In genomic region chr7:97766406-97767166, GRCm38 (mm10) we compare ENCODE assay signal across 23 mouse cellular contexts. TPM values are rescaled to one million over a fixed set of nuclear protein-coding genes. Genes with fewer than 3 reads are reported as not detected.
DNase-seq lines count a peak whose midpoint lies in the region; ATAC-seq and TF ChIP-seq lines count a peak whose summit lies in the region.
"Had no signal": no experiment of that assay in that cellular context is flagged by ENCODE, and none has a peak within 500 bp of the region (broad histone marks: within the 10 kb centered on the region; RNA-seq: fewer than 3 reads in every experiment).

No protein-coding gene starts in this region.

- no peaks in the 10 kb centered on the region for H3K36me3 ChIP-seq in kidney, embryonic 16.5 days (ENCODE audit: insufficient read depth, low read length)
- H3K36me3 ChIP-seq in myocyte (ENCODE audit: control insufficient read depth, insufficient read depth): no peaks in the 10 kb centered on the region
- H3K36me3 ChIP-seq: embryonic facial prominence, embryonic 15.5 days; heart, embryonic 13.5 days; kidney, embryonic 15.5 days; neural tube, embryonic 15.5 days had no signal

- no peaks in the 10 kb centered on the region for H3K27me3 ChIP-seq in kidney, embryonic 16.5 days (ENCODE audit: insufficient read depth, low read length)
- H3K27me3 ChIP-seq in myocyte (ENCODE audit: control insufficient read depth, insufficient read depth, insufficient read length): no peaks in the 10 kb centered on the region
- H3K27me3 ChIP-seq: embryonic facial prominence, embryonic 15.5 days; heart, embryonic 13.5 days; kidney, embryonic 15.5 days; neural tube, embryonic 15.5 days had no signal

- no peaks in the 10 kb centered on the region for H3K4me1 ChIP-seq in kidney, embryonic 16.5 days (ENCODE audit: insufficient read depth, low read length)
- H3K4me1 ChIP-seq: embryonic facial prominence, embryonic 15.5 days; heart, embryonic 13.5 days; kidney, embryonic 15.5 days; neural tube, embryonic 15.5 days had no signal

- WGBS in kidney, embryonic 16.5 days: 71% methylated on average over 9 of the region's 9 CpGs

- no peak overlapping the region for H3ac ChIP-seq in myocyte (ENCODE audit: control insufficient read depth, insufficient read length)

- H3K4me2 ChIP-seq in kidney, embryonic 16.5 days (replicated peaks; ENCODE audit: low read depth, low read length): no peak overlapping the region
- H3K4me2 ChIP-seq in myocyte (ENCODE audit: low read depth): peak overlapping the region; percentile 66
- H3K4me2 ChIP-seq: embryonic facial prominence, embryonic 15.5 days; heart, embryonic 13.5 days; kidney, embryonic 15.5 days; neural tube, embryonic 15.5 days had no signal

- no peaks in the 10 kb centered on the region for H3K9me3 ChIP-seq in kidney, embryonic 16.5 days (ENCODE audit: low read length)
- H3K9me3 ChIP-seq: embryonic facial prominence, embryonic 15.5 days; heart, embryonic 13.5 days; kidney, embryonic 15.5 days; neural tube, embryonic 15.5 days had no signal

- intact Hi-C loops in left cerebral cortex, postnatal 4 days (cut with DNase I): no loop called here

- peak; percentile 56 for DNase-seq in kidney, adult 9 months
- peak; percentile 46 for DNase-seq in 416B (ENCODE audit: low read depth)
- no peak for DNase-seq in left cerebral cortex, postnatal 4 days
- DNase-seq in urinary bladder, postnatal 25 days (ENCODE audit: low spot score): no peak
- DNase-seq: adrenal gland, postnatal 10 days; cerebellum, adult 18-20 months; cerebellum, postnatal 25 days; gastrocnemius, adult 2 months; heart, postnatal 36 days; midbrain, embryonic 14.5 days; right cerebral cortex, postnatal 25 days; thymus, postnatal 14 days had no signal

- no peak overlapping the region for H3K4me3 ChIP-seq in kidney, embryonic 16.5 days (ENCODE audit: low read length)
- no peak overlapping the region for H3K4me3 ChIP-seq in myocyte
- H3K4me3 ChIP-seq: embryonic facial prominence, embryonic 15.5 days; gastrocnemius, adult 2 months; heart, embryonic 13.5 days; kidney, embryonic 15.5 days; layer of hippocampus, adult 2 months; neural tube, embryonic 15.5 days had no signal

- peak; percentile 36 for TF ChIP-seq POLR2A in myocyte (IDR thresholded peaks at IDR 0.05; ENCODE audit: insufficient read length, low read depth)

- H3K9ac ChIP-seq in kidney, embryonic 16.5 days (replicated peaks; ENCODE audit: low read length): no peak overlapping the region
- H3K9ac ChIP-seq: embryonic facial prominence, embryonic 15.5 days; heart, embryonic 13.5 days; kidney, embryonic 15.5 days; neural tube, embryonic 15.5 days had no signal

- no peaks in the 10 kb centered on the region for H3K79me2 ChIP-seq in myocyte (ENCODE audit: control insufficient read depth, insufficient read depth)

- H3K27ac ChIP-seq in kidney, embryonic 16.5 days (ENCODE audit: low read length): no peak overlapping the region
- H3K27ac ChIP-seq: embryonic facial prominence, embryonic 15.5 days; gastrocnemius, adult 2 months; heart, embryonic 13.5 days; kidney, embryonic 15.5 days; layer of hippocampus, adult 2 months; neural tube, embryonic 15.5 days had no signal

- no peak for ATAC-seq in kidney, embryonic 16.5 days (ENCODE audit: low FRiP score, low TSS enrichment)
- ATAC-seq in granulocyte monocyte progenitor cell, adult 5-6 weeks (replicated peaks; ENCODE audit: poor library complexity, severe bottlenecking): peak; percentile 14; the same call in 1 of the 2 replicates
- ATAC-seq in cerebellum, adult (ENCODE audit: insufficient number of reproducible peaks, low FRiP score, low TSS enrichment): no peak
- ATAC-seq: activated CD4-positive, CD25-positive, alpha-beta regulatory T cell, adult 4 months; hindbrain, embryonic 16.5 days had no signal

TF ChIP-seq in myocyte, 11 proteins besides CTCF, POLR2A, EP300 and RAD21:
- TF ChIP-seq E2F4 (IDR thresholded peaks at IDR 0.05; ENCODE audit: insufficient read depth) (no peak), USF1 (IDR thresholded peaks at IDR 0.05; ENCODE audit: low read depth) (peak; percentile 13), MYOD1 (IDR thresholded peaks at IDR 0.05; ENCODE audit: control insufficient read depth in 1 of 3, insufficient read length in 2 of 3, low read depth in 2 of 3) (no peak), POLR2AphosphoS2 (IDR thresholded peaks at IDR 0.05; ENCODE audit: insufficient read length, low read depth) (no peak), REST (IDR thresholded peaks at IDR 0.05; ENCODE audit: insufficient read depth, insufficient read length) (no peak), MAX (IDR thresholded peaks at IDR 0.05; ENCODE audit: low read depth) (no peak), CEBPB (IDR thresholded peaks at IDR 0.05; ENCODE audit: insufficient read depth, poor library complexity, severe bottlenecking) (no peak), SRF (IDR thresholded peaks at IDR 0.05; ENCODE audit: control insufficient read depth, insufficient read length, low read depth) (no peak)

RNA-seq across cellular contexts. Expression of gene Pak1, which starts 21.8 kb away (rescaled TPM):
- polyA plus RNA-seq in kidney, embryonic 16.5 days (2015; fragmentation: Nextera tagmentation; extraction: Ambion mirVana): 17.9 and 18.1 TPM in 2 replicates
- 36.4 and 44.3 TPM in 2 replicates for total RNA-seq in granulocyte monocyte progenitor cell, adult 5-6 weeks (2014; fragmentation: Nextera tagmentation)
- 52.5 and 56.6 TPM in 2 replicates for total RNA-seq in granulocyte monocyte progenitor cell, adult 5-6 weeks (2017)
- polyA plus RNA-seq in myocyte (2012; fragmentation: generic; extraction: Trizol): 33.2 TPM
- total RNA-seq in left cerebral cortex, postnatal 4 days (2021): 100 to 1,000 TPM; 162 to 172 TPM

RNA-seq across cellular contexts. Expression of gene Aqp11, which starts 28.5 kb away (rescaled TPM):
- polyA plus RNA-seq in kidney, embryonic 16.5 days (2015; fragmentation: Nextera tagmentation; extraction: Ambion mirVana): 25.6 and 29.4 TPM in 2 replicates
- total RNA-seq in granulocyte monocyte progenitor cell, adult 5-6 weeks (2014; fragmentation: Nextera tagmentation): 1.1 and 1.5 TPM in 2 replicates
- total RNA-seq in granulocyte monocyte progenitor cell, adult 5-6 weeks (2017): 0.36 and 4.4 TPM in 2 replicates
- 0.56 TPM for polyA plus RNA-seq in myocyte (2012; fragmentation: generic; extraction: Trizol)
- total RNA-seq in left cerebral cortex, postnatal 4 days (2021): 10 to 100 TPM; 15.5 to 18.0 TPM

Comparison
In these comparisons a context has a peak if more than half of its experiments do, and no peak if none do; other contexts are left out.
1. DNase-seq: peak in kidney, adult 9 months (single experiment) and 416B (single experiment); none in left cerebral cortex, postnatal 4 days (single experiment) and urinary bladder, postnatal 25 days (single experiment).